Comparison of ENCODE assay signal across 8 mouse cellular contexts in the genomic region with DNA sequence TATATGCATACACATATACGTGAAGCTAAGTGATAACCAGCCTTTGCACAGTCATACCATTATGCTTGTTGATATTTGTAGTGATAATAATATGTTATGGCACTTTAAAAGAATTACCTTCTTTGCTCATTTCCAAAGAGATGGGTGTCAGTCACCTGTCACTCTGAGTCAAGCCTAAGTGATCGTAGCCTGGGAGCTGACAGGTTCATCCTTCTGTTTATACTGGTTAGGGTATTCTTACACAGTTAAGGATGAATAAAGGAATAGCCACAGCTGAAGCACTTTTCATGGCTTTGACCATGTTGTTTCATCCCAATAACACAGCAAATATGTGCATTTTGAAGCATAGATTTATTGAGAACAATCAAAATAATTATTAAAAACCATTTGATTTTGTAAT. TPM values are rescaled to one million over a fixed set of nuclear protein-coding genes. Genes with fewer than 3 reads are reported as not detected.
DNase-seq lines count a peak whose midpoint lies in the region; ATAC-seq and TF ChIP-seq lines count a peak whose summit lies in the region.

No protein-coding gene starts in this region.

- no peak overlapping the region for H3K9ac ChIP-seq in lung, postnatal 0 days (replicated peaks; ENCODE audit: low read depth)
- no peak overlapping the region for H3K9ac ChIP-seq in limb, embryonic 15.5 days

- WGBS in lung, postnatal 0 days, result 75% methylated on average over 2 of the region's 2 CpGs
- WGBS in limb, embryonic 15.5 days, result 32% methylated on average over 2 of the region's 2 CpGs

- H3K4me3 ChIP-seq in lung, postnatal 0 days (ENCODE audit: low read depth, low read length), result peak overlapping the region; percentile 51
- H3K4me3 ChIP-seq in limb, embryonic 15.5 days, result peak overlapping the region; percentile 58

- no peak for TF ChIP-seq EP300 in lung, postnatal 0 days (IDR thresholded peaks at IDR 0.05)

- DNase-seq in embryo, embryonic 10.5 days (ENCODE audit: low spot score), result peak; percentile 50
- DNase-seq in embryo, embryonic 10 days (ENCODE audit: low spot score), result no peak
- DNase-seq in lung, postnatal 0 days (ENCODE audit: low spot score), result no peak
- no peak for DNase-seq in lung, adult 18-20 months
- no peak for DNase-seq in spleen, postnatal 14 days (ENCODE audit: low spot score in 2 of 2)
- no peak for DNase-seq in thymus, postnatal 10 days (ENCODE audit: low spot score in 2 of 2)
- DNase-seq in thymus, adult 18-20 months, result no peak

- H3K4me1 ChIP-seq in lung, postnatal 0 days (ENCODE audit: insufficient read depth, low read depth, low read length), result peaks cover 4% of the 10 kb centered on the region; the same call in 1 of the 2 replicates
- H3K4me1 ChIP-seq in limb, embryonic 15.5 days, result peaks cover 14% of the 10 kb centered on the region

- ATAC-seq in lung, postnatal 0 days, result no peak
- no peak for ATAC-seq in limb, embryonic 15.5 days (ENCODE audit: insufficient number of reproducible peaks, low FRiP score, low TSS enrichment, low read depth)

- TF ChIP-seq CTCF in lung, postnatal 0 days (IDR thresholded peaks at IDR 0.05), result no peak

- H3K27ac ChIP-seq in lung, postnatal 0 days (ENCODE audit: low read length), result no peak overlapping the region
- no peak overlapping the region for H3K27ac ChIP-seq in limb, embryonic 15.5 days

- H3K9me3 ChIP-seq in lung, postnatal 0 days (ENCODE audit: low read length), result no peaks in the 10 kb centered on the region
- no peaks in the 10 kb centered on the region for H3K9me3 ChIP-seq in limb, embryonic 15.5 days

- no peaks in the 10 kb centered on the region for H3K36me3 ChIP-seq in lung, postnatal 0 days (ENCODE audit: insufficient read depth, low read length)
- H3K36me3 ChIP-seq in limb, embryonic 15.5 days, result no peaks in the 10 kb centered on the region

- peak overlapping the region; percentile 67 for H3K4me2 ChIP-seq in lung, postnatal 0 days (replicated peaks; ENCODE audit: low read depth, low read length)
- H3K4me2 ChIP-seq in limb, embryonic 15.5 days, result peak overlapping the region; percentile 49

- no peaks in the 10 kb centered on the region for H3K27me3 ChIP-seq in lung, postnatal 0 days (replicated peaks; ENCODE audit: insufficient read depth, low read length)
- no peaks in the 10 kb centered on the region for H3K27me3 ChIP-seq in limb, embryonic 15.5 days

RNA-seq across cellular contexts. Expression of a gene that starts 1.5 kb away (rescaled TPM):
- polyA plus RNA-seq in lung, postnatal 0 days (2015; fragmentation: Nextera tagmentation; extraction: Ambion mirVana), result 39.5 and 42.9 TPM in 2 replicates
- polyA plus RNA-seq in limb, embryonic 15.5 days (2015; fragmentation: Nextera tagmentation; extraction: Ambion mirVana), result 36.9 and 41.4 TPM in 2 replicates
